Mouse (Mus musculus) frontal cortex, postnatal 25 days (tissue): ENCODE measurements at regions not wholly inside any gene's neighbourhood (a gene's known extent, or its start where the extent isn't known, plus 50 kb on each side); places are given as distances from the start of the nearest gene placed in this dataset.

Experiments used
- DNase-seq, 2 experiments: peaks; one replicate each; pipeline ENCODE4 v3.0.0; 2022; ENCODE audit warnings: low spot score in 2 of 2

DNA sequence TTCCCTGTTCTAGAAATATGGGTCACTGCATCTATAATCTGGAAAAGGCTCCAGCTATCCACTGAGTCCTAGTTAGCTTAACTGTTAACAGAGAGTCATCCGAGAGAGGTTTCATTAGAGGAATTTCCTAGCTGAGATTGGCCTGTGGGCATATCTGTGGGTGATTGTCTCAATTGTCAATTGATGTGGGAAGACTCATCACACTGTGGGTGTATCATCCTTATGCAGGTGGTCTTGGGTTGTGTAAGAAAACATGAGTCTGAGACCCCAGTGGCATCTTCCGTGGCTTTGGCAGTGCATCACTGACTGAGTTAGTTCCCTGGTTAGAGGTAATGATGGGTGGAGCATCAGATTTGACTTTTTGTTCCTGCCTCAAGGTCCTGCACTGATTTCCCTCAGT is 156.7 kb upstream of the Gm5148 start:
- DNase-seq, result no peak

DNA sequence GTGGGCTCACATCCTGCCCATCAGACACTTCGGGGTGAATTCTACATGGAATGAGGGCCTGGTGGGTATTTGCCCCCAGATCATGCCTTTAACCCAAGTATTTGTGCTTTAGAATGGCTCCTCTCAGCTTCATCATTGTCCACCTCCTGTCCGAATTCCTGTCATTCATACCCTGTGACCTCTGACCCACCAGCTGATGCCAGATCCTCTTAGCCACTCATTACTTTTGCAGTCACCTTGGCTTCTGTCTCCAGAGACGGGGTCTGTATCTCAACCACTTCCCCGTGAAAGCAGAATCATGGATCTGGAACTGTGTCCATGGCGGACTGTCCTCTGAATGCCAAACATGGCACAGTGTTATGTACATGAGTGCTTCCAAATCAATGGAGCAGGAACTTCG is 154.8 kb upstream of the Gm5148 start:
- no peak for DNase-seq

DNA sequence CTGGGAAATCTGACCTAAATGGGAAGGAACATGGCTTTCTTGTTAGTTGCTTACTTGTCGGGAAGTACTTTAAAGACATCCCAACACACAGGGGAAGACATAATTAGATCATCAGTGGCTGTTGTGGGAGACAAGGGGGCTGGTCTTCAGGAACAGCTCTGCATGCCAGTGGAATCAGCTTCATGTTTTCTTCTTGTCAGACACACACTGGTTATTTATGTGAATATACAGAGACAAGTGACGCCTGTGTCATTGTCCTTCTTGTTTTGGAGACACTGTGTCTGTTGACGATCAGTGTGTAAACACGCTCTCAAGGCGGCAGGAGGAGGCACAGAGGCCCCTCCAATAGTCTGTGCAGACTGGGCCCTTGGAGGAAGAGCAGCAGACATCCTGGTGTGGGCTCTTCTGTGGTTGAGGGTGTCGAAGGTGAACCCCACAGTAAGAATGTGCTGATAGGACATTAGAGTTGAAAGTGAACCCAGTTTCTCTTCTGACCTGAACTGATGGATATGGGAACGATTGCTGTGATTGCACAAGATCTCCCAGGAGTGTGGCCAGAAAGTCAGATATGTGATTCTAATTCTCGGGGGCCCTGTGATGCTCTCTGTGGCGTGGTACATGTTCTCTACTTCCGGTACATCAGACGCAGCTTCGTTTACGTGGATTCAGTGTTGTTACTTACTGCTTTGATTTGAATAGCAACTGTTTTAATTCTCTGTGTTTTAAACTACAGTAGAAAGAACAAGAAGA is 151.9 kb upstream of the Gm5148 start:
- no peak for DNase-seq

DNA sequence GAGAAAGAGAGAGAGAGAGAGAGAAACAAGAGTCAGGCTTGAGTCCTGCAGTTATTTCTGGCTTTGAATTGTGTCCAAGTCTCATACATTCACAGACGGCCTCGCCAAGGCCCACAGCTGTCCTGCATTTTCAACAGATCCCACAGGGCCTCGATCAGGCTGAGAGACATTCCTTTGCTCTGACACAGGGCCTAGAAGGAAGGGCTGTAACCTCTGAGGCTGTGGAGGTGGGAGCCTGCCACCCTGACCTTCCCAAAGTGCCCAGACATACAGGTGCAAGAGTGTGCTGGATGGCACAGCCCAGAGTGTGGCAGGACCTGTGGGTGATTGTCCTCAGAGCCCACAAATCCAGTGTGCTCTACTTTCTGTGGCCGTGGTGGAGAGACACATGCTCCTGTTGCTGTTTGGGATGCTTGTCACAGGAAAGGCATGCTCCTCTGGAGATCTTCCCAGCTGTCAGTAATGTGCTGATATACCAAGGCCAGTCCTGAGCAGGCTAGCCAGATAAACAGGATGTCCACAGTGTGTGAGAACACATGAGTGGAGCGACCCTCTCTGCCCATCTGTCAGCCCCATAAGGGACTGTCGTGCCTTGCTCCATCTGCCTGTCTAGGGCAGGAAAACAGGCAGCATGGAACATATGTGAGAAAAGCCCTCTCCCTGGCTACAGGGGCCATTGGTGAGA is 151.2 kb upstream of the Gm5148 start:
- DNase-seq, result no peak

DNA sequence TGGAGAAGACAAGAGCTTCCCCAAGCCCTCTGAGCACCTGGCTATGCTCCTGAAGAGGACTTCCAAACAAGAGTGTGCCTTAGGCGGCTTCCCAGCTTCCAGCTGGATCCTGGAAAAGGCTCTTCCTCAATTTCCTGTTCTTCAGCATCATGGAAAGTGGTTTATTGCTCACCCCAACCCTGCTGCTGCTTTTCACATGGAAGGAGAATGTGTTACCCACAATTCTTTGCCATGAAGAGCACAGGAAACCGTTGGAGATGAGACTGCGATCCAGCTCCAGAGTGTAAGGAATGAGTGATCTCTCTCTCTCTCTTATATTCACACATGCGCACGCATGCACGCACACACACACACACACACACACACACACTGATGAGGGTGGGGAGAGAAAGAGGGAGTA is 150.6 kb upstream of the Gm5148 start:
- DNase-seq, result no peak

DNA sequence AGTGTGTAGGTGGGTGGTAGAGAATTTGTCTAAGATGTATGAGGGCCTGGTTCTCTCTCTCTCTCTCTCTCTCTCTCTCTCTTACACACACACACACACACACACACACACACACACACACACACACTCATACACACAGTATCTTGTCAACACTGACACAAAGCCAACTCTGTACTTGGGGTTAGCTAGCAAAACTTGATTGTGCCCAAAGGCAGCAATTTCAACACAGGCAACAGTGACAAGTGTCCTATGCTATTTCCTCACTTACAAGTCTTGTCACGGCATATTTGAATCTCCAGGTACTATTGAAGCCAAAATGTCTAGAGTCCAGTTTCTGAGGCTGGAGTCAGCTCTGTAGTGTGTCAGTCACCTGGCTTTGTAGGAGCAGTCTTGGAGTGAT is 150.1 kb upstream of the Gm5148 start:
- no peak for DNase-seq

DNA sequence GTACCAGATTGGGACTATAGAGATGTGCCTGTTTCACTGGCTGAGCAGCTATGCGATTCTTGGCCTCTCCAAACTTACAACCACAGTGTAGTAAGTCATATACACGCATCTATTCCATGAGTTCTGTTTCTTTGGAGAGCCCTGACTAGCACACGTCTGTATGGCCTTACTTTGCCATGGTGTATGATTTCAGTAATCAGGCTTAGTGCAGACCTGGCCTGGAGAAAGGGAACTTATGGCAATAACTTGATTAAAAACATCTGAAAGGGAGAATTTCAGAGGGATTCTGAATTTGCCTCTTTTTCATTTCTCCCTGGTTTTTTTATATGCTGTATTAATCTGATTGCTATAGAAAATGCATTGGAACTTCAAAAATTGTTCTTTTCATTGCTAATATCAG is 148.0 kb upstream of the Gm5148 start:
- DNase-seq, result no peak

DNA sequence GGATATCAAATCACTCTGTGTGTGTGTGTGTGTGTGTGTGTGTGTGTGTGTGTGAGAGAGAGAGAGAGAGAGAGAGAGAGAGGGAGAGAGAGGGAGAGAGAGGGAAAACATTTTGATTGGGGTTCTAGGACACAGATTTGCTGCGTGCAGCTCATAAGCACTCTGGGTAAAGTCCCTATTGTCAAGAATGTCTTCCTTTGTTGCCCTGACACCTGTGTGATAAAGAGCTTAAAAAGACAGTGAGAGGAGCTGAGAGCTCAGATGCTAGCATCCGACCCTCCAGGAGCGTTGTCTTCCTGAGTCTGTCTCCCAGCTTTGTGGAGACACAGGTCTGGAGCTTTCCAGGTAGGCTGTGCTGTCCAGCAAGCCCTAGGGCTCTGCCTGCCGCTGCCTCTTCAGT is 146.8 kb upstream of the Gm5148 start:
- no peak for DNase-seq

DNA sequence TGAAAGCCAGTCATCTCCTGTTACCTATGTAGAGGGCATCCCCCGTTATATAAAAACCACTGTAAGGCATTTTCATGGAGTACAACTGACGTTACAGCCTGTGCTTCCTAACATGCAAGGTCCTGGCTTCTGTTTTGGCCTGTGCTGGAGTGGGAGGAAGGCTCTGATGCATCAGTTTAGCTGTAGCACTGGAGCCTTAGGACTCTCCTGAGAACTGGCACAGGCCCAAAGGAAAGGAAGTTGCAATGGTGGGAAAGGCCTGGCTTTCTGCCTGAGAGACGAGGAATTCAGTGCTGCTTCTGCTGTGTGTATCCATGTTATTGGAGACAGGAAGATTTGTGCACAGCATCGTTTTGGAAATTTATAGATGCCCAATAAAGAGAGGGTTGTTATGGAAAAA is 144.2 kb upstream of the Gm5148 start:
- no peak for DNase-seq

DNA sequence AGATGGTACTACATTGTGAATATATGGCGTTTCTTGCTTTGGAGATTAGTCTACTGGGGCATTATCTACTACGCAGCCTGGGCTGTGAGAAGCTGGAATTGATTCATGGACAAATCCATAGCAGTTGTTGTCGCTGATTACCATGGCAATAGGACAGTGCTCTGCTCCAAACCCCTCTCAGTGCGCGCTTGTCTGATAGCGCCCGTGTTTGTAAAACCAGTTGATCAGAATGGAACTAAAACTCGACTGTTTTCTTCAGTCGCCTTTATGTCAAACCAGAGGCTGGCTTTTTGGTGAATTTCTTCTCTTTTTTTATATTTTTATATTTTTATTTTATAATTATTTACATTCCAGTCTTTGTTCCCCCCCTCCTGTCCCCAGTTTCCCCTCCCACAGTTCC is 138.5 kb upstream of the Gm5148 start:
- no peak for DNase-seq

DNA sequence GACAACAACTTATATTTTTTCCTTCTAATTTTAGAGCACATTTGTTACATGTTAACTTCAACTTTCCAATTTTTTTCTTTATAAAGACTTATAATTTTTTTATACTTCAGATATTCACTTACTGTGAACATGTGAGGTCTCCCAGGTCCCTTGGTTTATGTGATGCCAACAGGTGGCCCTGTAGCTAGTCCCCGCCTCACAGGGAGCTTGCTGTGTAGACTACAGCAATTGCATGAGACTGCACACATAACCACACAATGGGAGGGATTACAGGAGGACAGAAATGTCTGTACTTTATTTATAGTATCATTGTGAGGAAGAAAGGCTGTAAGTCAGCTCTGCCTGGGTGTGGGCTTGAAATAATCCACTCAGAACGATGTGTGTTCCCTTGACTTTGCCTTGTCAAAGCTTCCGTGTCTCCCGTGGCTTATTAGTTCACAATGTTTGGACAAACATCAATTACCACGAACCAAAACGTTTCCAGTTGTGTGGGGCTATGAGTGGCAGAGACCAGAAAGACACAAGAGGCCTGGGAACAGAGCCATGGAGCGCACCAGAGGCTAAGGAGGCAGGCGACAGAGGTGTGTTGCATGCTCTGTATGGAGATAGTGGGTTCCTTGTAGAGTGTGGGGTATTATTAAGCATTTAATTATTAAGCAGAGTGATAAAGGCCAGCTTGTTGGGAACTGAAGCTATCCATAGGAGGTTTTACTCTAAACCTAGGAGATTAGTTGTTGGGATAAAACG is 136.6 kb upstream of the Gm5148 start:
- DNase-seq, result no peak

DNA sequence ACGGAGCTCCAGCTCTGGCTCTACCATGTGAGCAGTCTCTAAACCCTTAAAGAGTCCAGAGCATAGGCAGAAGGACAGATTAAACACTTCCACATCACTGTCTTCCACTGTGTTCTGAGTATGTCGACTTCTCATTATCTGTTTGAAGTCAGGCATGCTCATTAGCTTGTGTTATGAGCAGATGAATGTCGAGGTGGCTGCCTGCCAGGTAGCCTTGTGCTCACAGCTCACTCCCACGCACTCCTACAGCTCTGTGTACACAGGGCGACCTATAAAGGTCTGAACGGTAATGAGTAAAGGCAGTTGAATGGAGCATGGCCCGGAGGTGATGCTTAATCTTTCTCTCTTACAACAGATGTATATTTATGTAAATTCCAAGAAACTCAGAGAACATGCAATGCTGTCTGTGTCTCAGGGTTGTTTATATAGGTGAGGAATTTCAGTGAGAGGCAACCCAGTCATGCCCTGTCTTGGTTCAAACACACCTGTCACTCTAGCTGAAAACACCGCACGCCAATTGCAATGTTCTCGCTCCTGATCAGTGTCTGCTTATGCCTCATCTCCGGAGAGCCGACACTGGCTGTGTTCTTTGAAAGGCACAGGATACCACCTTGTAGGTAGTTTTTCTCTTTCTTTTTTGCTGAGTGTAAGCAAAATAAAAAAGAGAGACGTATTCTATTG is 135.9 kb upstream of the Gm5148 start:
- DNase-seq, result no peak

DNA sequence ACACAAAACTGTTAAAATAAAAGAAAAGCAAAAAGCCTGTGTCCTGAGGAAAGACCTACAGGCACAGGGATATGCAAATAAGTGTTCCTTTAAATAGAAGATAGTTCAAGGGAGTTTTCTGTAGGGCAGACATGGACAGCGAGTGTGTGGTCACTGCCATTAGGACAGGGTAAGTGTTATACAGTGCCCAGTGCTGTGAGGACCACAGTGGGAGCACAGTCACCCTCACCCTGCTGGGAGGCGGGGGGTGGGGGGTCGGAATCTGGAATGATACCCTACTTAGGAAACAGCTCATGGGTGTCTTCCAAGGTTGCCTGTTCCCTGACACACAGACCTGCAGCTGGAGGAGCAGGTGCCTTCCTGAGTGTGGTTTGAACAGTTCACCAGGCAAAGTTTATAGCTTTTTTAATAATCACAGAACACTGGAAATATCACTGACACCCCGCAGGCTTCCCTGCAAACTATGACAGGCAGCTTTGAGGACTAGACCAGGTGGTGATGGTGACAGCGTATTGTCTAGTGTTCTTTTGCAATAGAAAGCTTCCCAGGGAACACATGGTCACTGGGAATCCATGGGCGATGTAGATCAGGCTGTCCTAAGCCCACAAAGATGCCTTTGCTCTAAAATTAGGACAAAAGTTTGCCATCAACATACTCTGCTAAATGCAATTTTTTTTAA is 134.5 kb upstream of the Gm5148 start:
- no peak for DNase-seq

DNA sequence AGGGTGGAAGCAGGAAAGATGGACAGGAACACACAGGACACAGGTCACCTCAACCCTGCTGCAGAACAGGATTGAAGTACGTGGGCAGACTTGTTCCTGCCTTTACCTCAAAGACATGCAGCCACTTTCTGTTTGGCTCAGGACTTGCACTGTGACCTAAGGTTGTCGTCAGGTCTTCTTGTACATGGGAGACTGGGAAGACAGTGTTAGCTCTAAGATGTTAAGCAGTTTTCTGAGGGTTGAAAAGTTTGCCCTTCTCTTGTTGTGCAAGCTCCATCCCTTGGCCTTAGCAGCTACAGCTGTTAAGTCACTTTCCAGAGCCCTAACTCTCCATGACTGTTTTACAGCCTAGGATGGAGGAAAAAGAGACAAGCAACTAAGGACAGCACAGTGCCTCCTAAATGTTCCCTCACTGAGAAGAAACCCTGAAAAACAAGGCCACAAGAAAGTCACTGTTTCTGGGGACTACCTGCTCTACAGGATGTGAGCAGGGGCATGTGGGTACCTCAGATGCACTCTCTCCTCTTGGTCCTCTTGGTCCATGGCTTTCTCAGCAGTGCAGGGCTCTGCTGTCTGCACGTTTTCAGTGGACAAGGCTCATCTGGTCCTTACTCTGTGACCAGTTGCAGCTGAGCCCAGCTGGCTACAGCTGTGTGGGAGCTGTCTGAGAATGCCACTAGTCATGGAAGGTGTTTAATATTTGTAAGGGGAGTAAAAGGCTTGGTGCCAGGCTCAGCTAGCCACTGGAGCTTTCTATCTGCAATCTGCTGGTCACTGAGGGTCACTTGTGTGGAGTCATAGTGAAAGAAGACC is 122.1 kb upstream of the Gm5148 start:
- DNase-seq, result no peak

DNA sequence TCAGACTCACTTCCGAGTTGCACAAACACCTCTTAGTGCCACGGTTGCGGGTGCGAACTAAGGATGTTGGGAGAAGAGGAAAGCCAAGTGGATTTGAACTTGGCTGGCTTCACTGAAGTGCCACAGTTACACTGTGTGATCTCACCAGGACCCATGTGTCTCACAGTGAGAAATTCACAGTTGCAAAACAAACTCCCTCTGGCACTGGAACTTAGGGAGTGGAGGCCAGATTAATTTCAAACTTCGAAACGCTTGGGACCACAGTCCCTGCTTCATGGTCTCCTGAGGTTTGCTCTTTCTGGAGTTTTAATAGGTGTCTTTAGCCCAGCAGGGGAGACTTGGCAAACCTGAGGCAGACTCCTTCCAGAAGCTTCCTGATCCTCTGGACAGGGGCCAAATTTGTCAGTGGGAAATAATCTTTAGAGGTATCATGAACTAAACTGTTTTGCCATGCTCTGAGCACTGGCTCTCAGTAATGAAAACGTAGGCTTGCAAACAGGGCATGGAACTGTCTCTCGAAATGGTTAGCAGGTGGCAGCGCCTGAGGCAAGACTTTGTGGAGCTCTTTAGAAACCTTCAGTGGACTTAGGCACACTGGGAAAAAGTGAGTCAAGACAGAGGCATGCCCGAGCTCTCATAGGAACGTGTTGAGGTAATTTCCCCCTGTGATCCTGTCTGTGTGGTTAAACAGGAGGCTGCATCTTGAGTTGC is 121.2 kb upstream of the Gm5148 start:
- DNase-seq, result no peak

DNA sequence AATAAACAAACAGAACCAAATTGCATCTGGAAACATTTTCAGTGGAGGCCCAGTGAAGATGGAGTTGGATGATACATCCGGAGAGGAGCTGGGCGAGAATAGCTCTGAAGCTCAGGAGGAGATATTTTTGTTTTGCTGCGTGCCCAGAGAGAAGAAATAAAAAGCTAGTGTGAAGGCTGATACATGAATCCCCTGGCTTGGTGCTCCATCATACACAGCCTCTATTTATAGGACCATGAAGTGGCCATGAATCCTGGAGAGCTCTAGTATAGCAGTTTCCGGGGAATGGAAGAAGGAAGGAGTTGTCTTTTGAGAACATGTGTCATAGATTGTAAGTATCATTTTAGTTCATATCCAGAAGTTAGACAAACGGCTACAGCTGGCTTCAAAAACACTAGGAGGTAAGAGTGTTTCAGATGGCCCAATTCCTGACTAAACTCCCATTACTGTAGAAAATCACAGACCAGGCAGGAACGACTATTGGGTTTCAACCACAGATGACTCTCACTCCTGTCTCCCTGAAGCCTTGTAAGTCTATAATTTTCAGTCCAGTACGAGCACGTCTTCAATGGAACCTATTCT is 120.5 kb upstream of the Gm5148 start:
- DNase-seq, result no peak

DNA sequence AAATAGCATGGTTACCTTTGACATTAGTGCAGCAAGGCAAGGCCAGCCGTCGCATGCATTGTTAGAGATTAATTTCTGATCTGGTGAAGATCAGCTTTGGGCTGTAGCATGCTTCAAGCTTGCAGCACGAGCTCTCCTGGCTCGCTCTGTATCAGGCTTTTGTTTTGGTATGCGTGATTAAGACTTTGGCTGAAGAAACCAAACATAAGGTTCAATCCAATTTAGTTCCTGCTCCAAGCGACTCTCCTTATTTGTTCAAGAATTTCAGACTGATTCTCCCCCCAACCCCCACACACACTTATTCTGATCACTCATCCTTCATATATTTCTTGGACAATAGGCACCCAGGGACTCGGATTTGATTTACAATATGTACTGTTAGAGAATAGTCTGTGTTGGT is 118.0 kb upstream of the Gm5148 start:
- no peak for DNase-seq

DNA sequence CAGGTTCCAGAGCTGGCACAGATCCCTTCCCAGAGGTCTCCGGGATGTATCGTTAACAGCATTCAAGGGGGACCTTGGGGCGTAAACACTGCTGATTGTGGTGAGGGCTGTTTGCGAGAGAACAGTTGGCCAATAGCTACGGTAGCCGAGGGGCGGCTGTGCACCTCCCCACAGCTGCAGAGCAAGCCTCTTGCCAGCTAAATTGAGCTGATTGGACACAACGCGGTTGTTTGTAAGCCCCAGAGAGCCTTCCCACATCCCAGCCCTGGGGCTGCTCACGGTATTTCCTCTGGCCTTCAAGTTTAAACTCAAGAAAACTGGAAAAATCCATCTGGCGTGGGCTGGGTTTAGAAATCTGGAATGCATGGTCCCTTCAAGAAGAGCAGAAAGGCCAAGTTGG is 114.6 kb upstream of the Gm5148 start:
- DNase-seq, result no peak

DNA sequence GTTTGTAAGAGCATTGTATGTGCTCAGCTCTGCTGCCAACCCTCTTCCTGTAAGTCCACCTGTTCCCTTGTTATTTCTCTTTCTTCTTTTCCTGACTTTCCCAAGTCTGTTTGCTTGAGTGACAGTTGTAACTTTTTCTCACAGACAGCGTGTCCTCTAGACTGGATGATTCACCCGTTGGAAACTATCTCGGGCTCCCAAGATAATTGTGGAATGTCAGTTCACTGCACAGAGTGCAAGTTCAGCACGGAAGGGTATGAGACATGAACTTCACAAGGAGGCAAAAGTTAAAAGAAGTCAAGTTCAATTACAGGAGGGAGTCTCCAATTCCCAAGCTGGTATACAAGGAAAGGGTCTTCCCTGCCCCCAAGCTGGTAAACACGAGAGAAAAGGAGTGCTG is 112.5 kb upstream of the Gm5148 start:
- DNase-seq, result no peak

DNA sequence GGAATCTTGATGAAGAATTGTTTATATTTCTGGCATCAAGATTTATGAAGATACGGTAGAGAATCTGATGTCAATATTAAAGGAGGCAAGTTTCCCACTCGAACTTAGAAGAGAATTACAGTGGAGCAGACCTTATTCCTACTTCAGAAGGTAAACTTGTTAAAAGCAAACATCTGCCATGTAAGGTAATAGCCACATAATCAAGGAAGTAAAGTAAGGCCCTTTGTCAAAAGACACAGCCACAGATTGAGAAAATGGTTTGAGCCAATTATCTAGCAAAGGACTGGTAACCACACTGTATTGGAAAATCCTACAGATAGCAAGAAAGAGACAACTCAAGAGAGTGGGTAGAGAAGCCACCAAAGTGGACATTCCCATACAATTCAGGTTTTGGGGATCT is 111.4 kb upstream of the Gm5148 start:
- DNase-seq, result no peak
